Mouse (Mus musculus): Measurements from ENCODE around the gene Lrrfip1.

- TF ChIP-seq EP300 (IDR thresholded peaks at IDR 0.05; ENCODE audit: low read depth) (no peak), CTCF (IDR thresholded peaks at IDR 0.05; ENCODE audit: low read depth) (no peak)
These were observed 85.8 kb downstream of the Lrrfip1 start for GRCm38 (mm10) chr1:91084374-91084773.

Measured in liver, embryonic 14.5 days (tissue).